Mouse (Mus musculus) left cerebral cortex, postnatal 36 days (tissue): ENCODE measurements at regions not wholly inside any gene's neighbourhood (a gene's known extent, or its start where the extent isn't known, plus 50 kb on each side); places are given as distances from the start of the nearest gene placed in this dataset.
"Not testable (repeated sequence)": the region's sequence is repeated elsewhere in the genome, so short reads cannot be mapped to it uniquely, and the experiment has no call there.

Experiments
- DNase-seq, 2 experiments: peaks; one replicate each; pipeline ENCODE4 v3.0.0; 2021 to 2022; ENCODE audit warnings: low spot score in 2 of 2, mixed read lengths in 1 of 2
- intact Hi-C: fragments of 180-260 bp; cut with DNase I; formaldehyde crosslinking; loops from one replicate; pipeline ENCODE4 v1.15.1; 2025

DNA sequence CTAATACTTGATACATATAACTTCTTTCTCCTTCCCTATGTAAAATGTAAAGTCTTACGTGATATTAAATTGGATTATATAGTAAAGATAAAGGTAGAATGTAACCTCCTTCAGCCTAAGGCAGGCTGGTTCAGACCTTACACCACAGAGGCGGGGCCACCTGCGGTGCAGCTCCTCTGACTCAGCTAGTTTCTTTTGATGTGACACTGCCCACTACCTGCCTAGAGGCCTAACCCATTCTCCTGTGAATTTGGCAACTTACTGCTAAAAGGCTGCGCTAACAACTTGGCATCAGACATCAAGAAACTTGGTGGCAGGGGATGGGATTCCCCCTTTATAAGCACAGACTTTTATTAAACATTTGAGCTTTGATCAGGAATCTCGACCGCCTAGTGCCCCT is 74.5 kb downstream of the Aasdhppt start:
- DNase-seq, result no peak
- intact Hi-C loops, result no loop called here

DNA sequence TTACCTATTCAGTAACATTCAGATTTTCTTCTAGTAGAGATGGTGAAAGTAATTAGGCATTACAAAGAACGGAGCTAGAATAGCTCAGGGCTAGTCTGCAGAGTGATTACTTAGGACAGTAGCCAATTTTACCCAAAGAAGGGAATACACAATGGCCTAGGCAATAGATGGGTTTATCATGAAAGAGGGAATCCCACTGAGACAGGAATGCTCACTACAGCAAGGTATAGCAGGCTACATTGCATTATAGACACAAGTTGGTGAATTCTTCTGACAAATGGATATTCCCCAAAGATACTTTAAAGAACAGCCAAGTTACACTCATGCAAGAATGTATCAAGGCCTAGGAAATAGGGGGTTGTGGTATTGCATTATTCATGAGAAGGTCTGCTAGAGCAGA is 94.7 kb downstream of the Aasdhppt start:
- intact Hi-C loops, DNase-seq: not testable (repeated sequence)

DNA sequence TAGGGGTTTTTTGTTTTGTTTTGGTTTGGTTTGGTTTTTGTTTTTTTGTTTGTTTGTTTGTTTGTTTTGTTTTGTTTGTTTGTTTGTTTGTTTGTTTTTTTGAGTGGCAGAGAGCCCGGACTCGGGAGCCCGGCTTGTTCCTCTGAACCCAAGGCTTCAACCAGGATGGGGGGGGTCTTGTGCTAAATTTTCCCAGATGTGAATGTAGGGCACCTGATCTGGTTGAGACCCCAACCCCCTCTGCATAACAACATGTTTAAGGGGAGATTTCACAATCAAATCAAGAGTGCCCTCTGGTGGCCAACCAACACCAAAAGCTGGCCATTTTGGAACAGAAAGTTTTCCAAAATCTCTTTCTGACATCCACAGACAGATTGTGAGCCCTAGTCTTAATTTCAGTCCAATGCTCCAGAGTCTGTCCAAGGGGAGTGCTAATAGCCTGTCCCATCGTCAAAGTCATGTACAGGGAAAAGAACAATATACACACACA is 99.2 kb downstream of the Aasdhppt start:
- no peak for DNase-seq
- intact Hi-C loops, result no loop called here

DNA sequence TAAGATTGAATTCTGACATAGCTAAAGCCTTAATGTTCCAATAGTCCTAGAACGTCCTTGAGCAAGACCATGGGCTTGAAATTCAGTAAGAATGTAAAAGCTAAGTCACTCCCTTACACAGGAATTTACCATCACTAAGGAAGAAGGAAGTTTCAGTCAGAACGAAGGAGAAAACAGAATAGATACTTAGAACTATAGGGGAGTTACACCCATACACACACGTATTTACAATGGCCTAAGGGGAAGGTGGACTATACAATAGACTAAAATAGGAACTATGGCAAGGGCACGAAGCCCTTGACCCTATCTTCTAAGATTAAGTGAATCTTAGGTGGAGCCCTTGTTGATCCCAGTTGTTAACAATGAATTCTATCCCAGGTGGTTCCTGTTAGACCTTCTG is 116.5 kb downstream of the Aasdhppt start:
- DNase-seq, intact Hi-C loops: not testable (repeated sequence)

DNA sequence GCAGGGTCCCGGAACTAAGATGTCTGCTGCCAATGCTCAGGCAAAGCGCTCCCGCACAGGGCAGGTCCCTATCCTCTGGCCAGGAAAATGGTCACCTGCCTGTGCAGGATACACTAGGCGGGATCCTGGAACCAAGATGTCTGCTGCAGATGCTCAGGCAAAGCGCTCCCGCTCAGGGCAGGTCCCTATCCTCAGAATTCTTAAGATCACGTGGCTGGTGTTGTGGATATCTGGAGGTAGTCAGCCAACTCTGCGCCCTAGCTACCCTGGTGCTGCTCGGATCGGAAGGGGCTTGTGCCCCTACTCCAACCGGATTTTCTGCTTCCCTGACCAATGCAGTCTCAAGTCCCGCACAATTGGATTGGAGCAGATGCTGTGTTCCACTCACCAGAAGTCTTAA is 153.3 kb downstream of the Aasdhppt start:
- intact Hi-C loops, DNase-seq: not testable (repeated sequence)

DNA sequence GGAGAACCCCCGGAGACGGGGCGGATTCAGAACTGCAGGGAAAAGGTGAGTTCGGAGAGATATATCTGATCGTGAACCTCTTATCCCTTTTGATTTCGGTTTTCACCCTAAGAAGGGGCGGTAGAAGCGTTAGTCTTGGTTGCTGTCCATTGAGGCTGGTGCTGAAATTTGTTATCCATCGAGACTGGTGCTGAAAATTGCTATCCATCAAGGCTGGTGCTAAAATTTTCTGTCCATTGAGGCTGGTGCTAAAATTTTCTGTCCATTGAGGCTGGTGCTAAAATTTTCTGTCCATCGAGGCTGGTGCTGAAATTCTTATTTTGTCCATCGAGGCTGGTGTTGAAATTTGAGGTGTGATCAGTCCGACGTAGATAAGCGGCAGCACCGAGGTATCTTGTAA is 170.4 kb downstream of the Aasdhppt start:
- intact Hi-C loops, DNase-seq: not testable (repeated sequence)

DNA sequence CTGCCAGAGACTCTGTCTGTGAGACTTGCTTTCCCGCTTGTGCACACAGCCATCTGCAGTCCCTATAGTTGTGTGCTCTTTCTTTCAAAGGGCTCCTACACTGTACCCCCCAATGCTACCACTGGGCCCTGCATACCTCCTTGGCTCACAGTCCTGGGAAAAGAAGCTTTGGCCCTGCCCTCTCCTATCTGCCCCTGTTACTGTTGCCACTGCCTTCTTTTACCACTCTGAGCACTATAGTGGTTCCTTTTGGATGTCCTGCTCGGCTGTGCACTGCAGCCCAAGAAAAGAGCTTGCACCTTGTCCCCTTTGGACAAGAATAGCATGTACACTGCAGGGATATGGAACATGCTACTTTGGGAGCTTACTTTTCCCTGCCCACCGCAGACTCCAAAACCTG is 216.8 kb downstream of the Aasdhppt start:
- no peak for DNase-seq
- intact Hi-C loops, result no loop called here

DNA sequence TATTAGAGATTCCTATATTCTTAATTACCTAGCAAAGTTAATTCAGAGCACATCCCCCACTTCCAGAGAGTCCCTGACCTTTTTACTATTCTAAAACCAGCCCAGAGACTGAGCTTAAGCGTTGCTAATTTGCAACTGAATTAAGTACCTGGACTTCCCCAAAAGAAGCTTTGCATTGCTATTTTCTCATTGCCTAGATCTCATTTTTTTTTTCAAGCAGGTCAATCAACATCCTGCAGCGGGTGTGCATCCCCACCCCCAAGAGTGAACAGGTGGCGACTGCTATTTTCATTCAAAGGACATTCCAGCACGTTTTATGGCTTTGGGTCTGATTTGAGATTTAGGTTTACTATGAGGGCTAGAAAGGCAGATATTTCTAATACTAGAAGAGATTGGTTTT is 226.6 kb downstream of the Aasdhppt start:
- intact Hi-C loops, DNase-seq: not testable (repeated sequence)

DNA sequence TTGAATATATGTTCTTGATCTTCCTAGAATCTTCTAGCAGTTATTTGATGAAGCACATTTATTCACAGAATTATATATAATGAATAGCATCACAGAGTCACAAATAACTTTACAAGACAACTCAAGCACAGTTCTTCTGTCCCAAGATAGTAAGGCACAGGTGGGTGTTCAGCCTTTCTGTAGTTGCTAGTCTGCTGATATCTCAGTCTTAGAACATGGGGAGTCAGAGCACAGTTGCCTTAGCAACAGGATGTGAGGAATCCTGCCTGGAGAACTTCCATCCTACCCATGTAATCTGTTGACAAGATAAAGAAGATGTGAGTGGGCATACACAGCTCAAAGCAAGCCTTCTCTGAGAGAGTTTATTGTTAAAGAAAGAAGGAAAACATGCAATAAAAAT is 248.2 kb downstream of the Aasdhppt start:
- peak; percentile 5 for DNase-seq
- intact Hi-C loops, result no loop called here

DNA sequence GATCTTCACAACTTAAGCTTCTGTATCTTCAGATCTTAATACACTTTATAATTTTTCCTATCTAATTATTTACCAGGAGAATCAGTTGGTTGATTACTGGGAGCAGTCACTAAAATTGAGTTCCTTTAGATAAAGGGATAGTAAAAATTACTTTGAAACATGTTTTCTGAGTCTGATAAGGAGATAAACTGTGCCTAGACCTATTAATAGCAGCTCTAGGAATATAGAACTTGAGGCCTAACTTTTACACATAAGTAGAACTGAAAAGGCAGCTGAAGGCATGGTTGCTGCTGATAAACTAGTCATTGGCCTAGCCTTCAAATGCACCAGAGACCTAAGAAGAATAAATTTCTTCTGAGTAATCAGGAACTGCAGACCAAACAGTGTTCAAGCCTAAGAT is 260.5 kb downstream of the Aasdhppt start:
- no peak for DNase-seq
- intact Hi-C loops, result no loop called here

DNA sequence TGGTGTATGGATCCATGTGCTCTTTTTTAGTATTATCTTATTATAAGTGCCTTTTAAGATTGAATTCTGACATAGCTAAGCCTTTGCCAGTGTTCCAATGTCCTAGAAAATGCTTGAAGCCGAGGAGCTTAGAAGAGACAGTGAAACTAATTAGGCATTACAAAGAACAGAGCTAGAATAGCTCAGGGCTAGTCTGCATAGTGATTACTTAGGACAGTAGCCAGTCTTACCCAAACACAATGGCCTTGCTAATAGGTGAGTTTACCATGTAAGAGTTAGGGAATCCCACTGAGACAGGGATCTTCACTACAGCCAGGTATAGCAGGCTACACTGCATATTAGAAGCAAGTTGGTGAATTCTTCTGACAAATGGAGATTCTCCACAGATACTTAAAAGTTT is 261.6 kb downstream of the Aasdhppt start:
- intact Hi-C loops, DNase-seq: not testable (repeated sequence)

DNA sequence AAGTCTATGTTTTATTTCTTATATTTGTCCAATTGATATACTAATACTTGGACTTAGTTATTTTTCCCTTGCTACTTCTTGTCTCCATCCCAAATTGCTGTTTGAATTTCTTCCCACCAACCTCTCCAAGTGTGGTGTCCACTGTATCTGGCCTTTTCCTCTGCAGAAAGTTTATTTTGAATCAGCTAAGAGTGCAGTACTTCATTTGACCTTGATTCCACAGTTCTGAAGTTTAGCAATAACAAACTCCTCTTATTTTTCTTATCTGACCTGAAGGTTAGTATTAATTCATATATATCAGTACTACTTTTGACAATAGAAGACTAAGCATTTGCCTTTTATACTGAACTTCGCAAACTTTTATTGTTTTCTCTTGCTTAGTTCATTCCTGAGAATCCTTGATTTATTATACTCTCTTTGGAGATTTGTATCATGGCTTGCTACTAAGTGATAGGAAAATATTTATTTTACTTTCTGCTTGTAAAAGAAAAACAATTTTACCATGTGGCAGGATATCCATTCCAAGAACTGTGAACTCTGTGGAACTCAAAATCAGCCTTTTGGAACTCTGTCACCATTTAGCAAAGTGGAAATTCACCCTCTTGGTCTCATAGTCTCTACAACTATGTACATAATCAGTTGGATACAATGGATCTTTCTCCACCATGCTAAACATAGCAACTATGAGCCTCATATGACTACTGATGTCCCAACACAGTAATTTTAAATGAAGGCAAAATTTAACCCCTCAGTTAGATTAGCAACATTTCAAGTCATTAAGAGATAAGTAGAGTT is 268.2 kb downstream of the Aasdhppt start:
- no peak for DNase-seq
- intact Hi-C loops, result no loop called here

DNA sequence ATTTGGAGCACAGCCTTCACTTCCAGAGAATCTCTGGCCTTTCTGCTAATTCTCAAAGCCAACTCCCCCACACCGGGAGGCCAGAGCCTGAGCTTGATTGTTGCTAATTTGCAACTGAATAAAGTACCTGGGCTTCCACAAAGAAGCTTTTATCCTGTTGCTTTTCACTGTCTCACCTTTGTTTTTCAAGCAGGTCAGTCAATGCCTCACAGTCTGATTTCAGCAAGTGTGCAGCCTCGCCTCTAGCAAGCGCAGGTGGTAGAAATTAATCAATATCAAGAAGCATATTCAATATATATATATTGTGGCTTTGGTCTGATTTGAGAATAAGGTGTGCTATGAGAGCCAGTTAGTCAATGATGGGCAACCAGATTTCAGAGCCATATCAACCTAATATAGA is 282.1 kb downstream of the Aasdhppt start:
- DNase-seq, intact Hi-C loops: not testable (repeated sequence)

DNA sequence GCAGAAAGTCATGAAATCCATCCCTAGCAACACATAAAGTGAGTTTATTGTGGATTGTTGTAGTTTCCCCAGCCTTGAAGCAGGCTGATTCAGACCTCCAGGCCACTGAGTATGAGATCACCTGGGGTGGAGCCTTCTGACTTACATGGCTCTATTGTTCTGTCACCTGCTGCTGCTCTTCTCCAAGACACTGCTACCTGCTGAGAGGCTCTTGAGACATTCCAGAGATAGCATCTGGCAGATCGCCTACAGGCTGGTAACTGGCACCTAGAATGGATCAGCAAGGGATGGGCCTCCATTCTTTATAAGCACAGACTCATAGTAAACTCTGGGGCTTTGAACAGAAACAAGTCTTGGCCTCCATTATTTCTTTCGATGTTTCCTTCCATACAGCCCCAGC is 289.2 kb downstream of the Aasdhppt start:
- intact Hi-C loops, result no loop called here
- no peak for DNase-seq

DNA sequence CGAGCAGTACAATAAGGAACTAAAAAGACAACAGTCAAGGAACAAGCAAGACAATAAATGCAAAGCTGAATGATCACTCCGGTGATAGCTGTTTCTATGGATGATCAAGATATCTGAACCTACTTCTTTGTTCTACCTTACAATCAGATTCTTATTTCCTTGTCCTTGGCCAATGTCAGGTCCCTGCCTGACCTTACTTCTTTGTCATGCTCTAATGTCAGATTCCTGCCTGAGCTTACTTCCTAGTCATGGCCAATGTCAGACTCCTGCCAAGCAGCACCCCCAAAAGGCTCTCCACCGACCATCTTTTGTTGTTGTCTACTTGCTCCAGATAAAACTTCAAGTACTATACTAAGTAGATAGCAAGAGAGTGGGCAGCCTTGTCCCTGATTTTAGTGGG is 312.6 kb downstream of the Aasdhppt start:
- intact Hi-C loops, result no loop called here
- no peak for DNase-seq

DNA sequence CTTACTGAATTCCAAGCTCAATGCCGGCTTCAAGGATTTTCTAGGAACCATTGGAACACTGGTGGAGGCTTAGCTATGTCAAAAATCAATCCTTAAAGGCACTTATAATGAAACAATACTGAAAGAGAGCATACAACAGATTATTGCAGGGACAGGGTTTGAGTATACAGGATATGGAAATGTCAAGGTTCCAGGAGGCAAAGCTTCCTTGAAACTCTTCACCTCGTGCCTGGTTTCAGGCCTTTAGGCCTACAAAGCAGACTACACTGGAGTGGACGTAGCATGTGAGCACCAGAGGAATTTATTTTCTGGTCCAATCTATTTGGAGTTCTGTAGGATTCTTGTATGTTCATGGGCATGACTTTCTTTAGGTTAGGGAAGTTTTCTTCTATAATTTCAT is 320.9 kb downstream of the Aasdhppt start:
- intact Hi-C loops, DNase-seq: not testable (repeated sequence)

DNA sequence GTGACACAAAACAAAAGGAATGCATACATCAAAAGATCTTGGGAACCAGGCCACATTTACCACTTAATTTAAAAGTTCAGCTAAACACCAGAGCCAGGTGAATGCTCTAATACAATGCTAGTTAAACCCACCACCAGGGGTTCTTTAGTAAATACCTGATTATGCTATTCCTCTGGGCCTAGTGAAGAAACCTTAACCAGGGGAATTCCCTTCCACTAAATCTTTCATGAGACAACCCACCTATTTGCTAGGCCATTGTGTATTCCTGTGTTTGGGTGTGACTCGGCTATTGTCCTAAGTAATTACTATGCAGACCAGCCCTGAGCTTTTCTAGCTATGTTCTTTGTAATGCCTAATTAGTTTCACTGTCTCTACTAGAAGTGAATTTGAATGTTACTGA is 321.3 kb downstream of the Aasdhppt start:
- intact Hi-C loops, DNase-seq: not testable (repeated sequence)
